Mouse (Mus musculus): ENCODE data around the gene Cd8a. TPM values are rescaled to one million over a fixed set of nuclear protein-coding genes. Genes with fewer than 3 reads are reported as not detected.

Cd8a gene
- polyA plus RNA-seq, 1 experiment from 2014 or later: 1.6 TPM

DNA sequence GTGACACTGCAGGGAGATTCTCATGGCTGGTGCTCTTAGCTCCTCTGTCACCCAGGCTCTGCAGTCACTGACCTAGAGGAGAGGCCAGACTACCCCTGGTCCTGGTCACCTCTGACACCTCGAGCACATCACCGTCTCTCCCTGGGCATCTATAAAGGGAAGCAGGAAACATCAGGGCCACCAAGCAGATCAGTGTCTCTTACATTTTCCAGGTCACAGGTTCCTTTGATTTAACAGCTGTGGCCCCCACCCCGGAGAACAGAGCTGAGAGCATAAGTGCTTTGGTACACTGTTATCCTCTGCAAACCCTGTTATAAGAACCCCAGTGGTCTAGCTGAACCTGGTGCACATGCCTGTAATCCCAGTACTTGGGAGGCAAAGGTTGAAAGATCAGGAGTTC, 40.2 kb upstream of the Cd8a start:
- no peak for ATAC-seq (replicated peaks; ENCODE audit: low FRiP score, low read depth)
- Histone ChIP-seq H3K9ac (ENCODE audit: low read depth, low read length) (no peak overlapping the region), H3K4me1 (replicated peaks; ENCODE audit: insufficient read depth, low read length) (no peaks in the 10 kb centered on the region), H3K27ac (no peak overlapping the region), H3K4me3 (replicated peaks; ENCODE audit: low read depth, low read length) (no peak overlapping the region), H3K4me2 (ENCODE audit: low read length) (no peak overlapping the region), H3K9me3 (replicated peaks; ENCODE audit: low read length) (no peaks in the 10 kb centered on the region), H3K27me3 (ENCODE audit: insufficient read depth, low read length) (no peaks in the 10 kb centered on the region), H3K36me3 (ENCODE audit: insufficient read depth, low read length) (no peaks in the 10 kb centered on the region)
- no peak for DNase-seq (ENCODE audit: low spot score)
- TF ChIP-seq CTCF (IDR thresholded peaks at IDR 0.05; ENCODE audit: low read depth): no peak
- 41% methylated on average over 3 of the region's 3 CpGs for WGBS

- Histone ChIP-seq H3K27me3 (ENCODE audit: insufficient read depth, low read length) (no peaks in the 10 kb centered on the region), H3K9ac (ENCODE audit: low read depth, low read length) (no peak overlapping the region), H3K4me2 (ENCODE audit: low read length) (no peak overlapping the region), H3K27ac (no peak overlapping the region), H3K36me3 (ENCODE audit: insufficient read depth, low read length) (no peaks in the 10 kb centered on the region), H3K4me3 (replicated peaks; ENCODE audit: low read depth, low read length) (no peak overlapping the region), H3K9me3 (replicated peaks; ENCODE audit: low read length) (no peaks in the 10 kb centered on the region), H3K4me1 (replicated peaks; ENCODE audit: insufficient read depth, low read length) (no peaks in the 10 kb centered on the region)
- ATAC-seq (replicated peaks; ENCODE audit: low FRiP score, low read depth): no peak
- no peak for TF ChIP-seq CTCF (IDR thresholded peaks at IDR 0.05; ENCODE audit: low read depth)
- WGBS: 90% methylated on average over 11 of the region's 11 CpGs
- no peak for DNase-seq (ENCODE audit: low spot score)
Measured at GRCm38 (mm10) chr6:71333578-71334273, 39.5 kb upstream of the Cd8a start.

- Histone ChIP-seq H3K27ac (no peak overlapping the region), H3K4me1 (replicated peaks; ENCODE audit: insufficient read depth, low read length) (no peaks in the 10 kb centered on the region), H3K9ac (ENCODE audit: low read depth, low read length) (no peak overlapping the region), H3K4me3 (replicated peaks; ENCODE audit: low read depth, low read length) (no peak overlapping the region), H3K9me3 (replicated peaks; ENCODE audit: low read length) (no peaks in the 10 kb centered on the region), H3K36me3 (ENCODE audit: insufficient read depth, low read length) (no peaks in the 10 kb centered on the region), H3K4me2 (ENCODE audit: low read length) (no peak overlapping the region), H3K27me3 (ENCODE audit: insufficient read depth, low read length) (no peaks in the 10 kb centered on the region)
- no peak for TF ChIP-seq CTCF (IDR thresholded peaks at IDR 0.05; ENCODE audit: low read depth)
- DNase-seq (ENCODE audit: low spot score) (no peak), ATAC-seq (replicated peaks; ENCODE audit: low FRiP score, low read depth) (no peak)
- WGBS: 91% methylated on average over 8 of the region's 8 CpGs
Measured at GRCm38 (mm10) chr6:71337666-71338065, 35.6 kb upstream of the Cd8a start.

DNA sequence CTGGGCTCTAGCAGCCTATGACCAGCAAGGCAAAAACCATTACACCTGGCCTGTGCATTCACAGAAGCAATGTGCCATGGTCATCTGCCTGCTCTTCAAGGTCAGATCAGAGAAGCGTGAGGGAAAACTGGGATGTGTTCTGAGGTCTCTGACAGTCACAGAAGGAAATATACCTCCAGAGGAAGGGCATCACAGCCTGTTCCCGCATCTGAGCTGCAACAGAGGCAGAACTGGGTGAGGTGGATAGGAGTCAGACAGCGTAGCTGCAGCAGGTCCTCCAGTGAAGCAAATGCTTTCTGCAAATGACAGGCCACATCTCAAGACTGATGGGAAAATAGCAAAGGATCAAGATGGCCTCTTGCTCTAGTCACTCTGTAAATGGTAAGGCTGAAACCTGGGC, 34.3 kb upstream of the Cd8a start:
- H3K4me3 ChIP-seq (replicated peaks; ENCODE audit: low read depth, low read length): no peak overlapping the region
- H3K27ac ChIP-seq: no peak overlapping the region
- H3K9ac ChIP-seq (ENCODE audit: low read depth, low read length): no peak overlapping the region
- ATAC-seq (replicated peaks; ENCODE audit: low FRiP score, low read depth) (no peak), DNase-seq (ENCODE audit: low spot score) (no peak)
- H3K4me1 ChIP-seq (replicated peaks; ENCODE audit: insufficient read depth, low read length): no peaks in the 10 kb centered on the region
- H3K36me3 ChIP-seq (ENCODE audit: insufficient read depth, low read length): no peaks in the 10 kb centered on the region
- WGBS: 85% methylated on average over 3 of the region's 3 CpGs
- no peak overlapping the region for H3K4me2 ChIP-seq (ENCODE audit: low read length)
- H3K9me3 ChIP-seq (replicated peaks; ENCODE audit: low read length): no peaks in the 10 kb centered on the region
- no peaks in the 10 kb centered on the region for H3K27me3 ChIP-seq (ENCODE audit: insufficient read depth, low read length)
- no peak for TF ChIP-seq CTCF (IDR thresholded peaks at IDR 0.05; ENCODE audit: low read depth)

GRCm38 (mm10) chr6:71339351-71339750, 33.9 kb upstream of the Cd8a start:
- no peak for TF ChIP-seq CTCF (IDR thresholded peaks at IDR 0.05; ENCODE audit: low read depth)
- ATAC-seq (replicated peaks; ENCODE audit: low FRiP score, low read depth): no peak
- Histone ChIP-seq H3K4me2 (ENCODE audit: low read length) (no peak overlapping the region), H3K9ac (ENCODE audit: low read depth, low read length) (no peak overlapping the region), H3K27me3 (ENCODE audit: insufficient read depth, low read length) (no peaks in the 10 kb centered on the region), H3K4me1 (replicated peaks; ENCODE audit: insufficient read depth, low read length) (no peaks in the 10 kb centered on the region), H3K9me3 (replicated peaks; ENCODE audit: low read length) (no peaks in the 10 kb centered on the region), H3K4me3 (replicated peaks; ENCODE audit: low read depth, low read length) (no peak overlapping the region), H3K36me3 (ENCODE audit: insufficient read depth, low read length) (no peaks in the 10 kb centered on the region), H3K27ac (no peak overlapping the region)
- WGBS: 68% methylated on average over 4 of the region's 4 CpGs
- no peak for DNase-seq (ENCODE audit: low spot score)

- Histone ChIP-seq H3K9me3 (replicated peaks; ENCODE audit: low read length) (no peaks in the 10 kb centered on the region), H3K27ac (no peak overlapping the region), H3K9ac (ENCODE audit: low read depth, low read length) (no peak overlapping the region), H3K4me3 (replicated peaks; ENCODE audit: low read depth, low read length) (no peak overlapping the region), H3K27me3 (ENCODE audit: insufficient read depth, low read length) (no peaks in the 10 kb centered on the region), H3K36me3 (ENCODE audit: insufficient read depth, low read length) (no peaks in the 10 kb centered on the region), H3K4me1 (replicated peaks; ENCODE audit: insufficient read depth, low read length) (no peaks in the 10 kb centered on the region), H3K4me2 (ENCODE audit: low read length) (no peak overlapping the region)
- ATAC-seq (replicated peaks; ENCODE audit: low FRiP score, low read depth) (no peak), DNase-seq (ENCODE audit: low spot score) (no peak)
- no peak for TF ChIP-seq CTCF (IDR thresholded peaks at IDR 0.05; ENCODE audit: low read depth)
- WGBS: 89% methylated on average over 9 of the region's 9 CpGs
Measured at GRCm38 (mm10) chr6:71341179-71341578, 32.0 kb upstream of the Cd8a start.

GRCm38 (mm10) chr6:71348006-71348405, 25.2 kb upstream of the Cd8a start:
- DNase-seq (ENCODE audit: low spot score): no peak
- no peak overlapping the region for H3K4me3 ChIP-seq (replicated peaks; ENCODE audit: low read depth, low read length)
- H3K36me3 ChIP-seq (ENCODE audit: insufficient read depth, low read length): no peaks in the 10 kb centered on the region
- no peak overlapping the region for H3K9ac ChIP-seq (ENCODE audit: low read depth, low read length)
- WGBS: 98% methylated on average over 9 of the region's 9 CpGs
- no peak overlapping the region for H3K4me2 ChIP-seq (ENCODE audit: low read length)
- no peak for TF ChIP-seq CTCF (IDR thresholded peaks at IDR 0.05; ENCODE audit: low read depth)
- no peaks in the 10 kb centered on the region for H3K4me1 ChIP-seq (replicated peaks; ENCODE audit: insufficient read depth, low read length)
- no peaks in the 10 kb centered on the region for H3K9me3 ChIP-seq (replicated peaks; ENCODE audit: low read length)
- no peak for ATAC-seq (replicated peaks; ENCODE audit: low FRiP score, low read depth)
- H3K27ac ChIP-seq: no peak overlapping the region
- H3K27me3 ChIP-seq (ENCODE audit: insufficient read depth, low read length): no peaks in the 10 kb centered on the region
